Mouse (Mus musculus) cortical plate, adult 2 months (tissue): ENCODE data around the gene Knstrn.

Experiments used
- CTCF ChIP-seq: fragments of 200-500 bp; IDR thresholded peaks from 2 replicates; pipeline ENCODE4 v1.5.1; 2011; ENCODE audit warnings: mild to moderate bottlenecking, control low read depth, low read length; ENCODE audit not compliant: insufficient read depth; ENCODE audit errors: extremely low read depth
- POLR2A ChIP-seq: fragments of 200-500 bp; IDR thresholded peaks from 2 replicates; pipeline ENCODE4 v1.6.1; 2011; ENCODE audit warnings: mild to moderate bottlenecking, low read length, control low read depth; ENCODE audit not compliant: insufficient read depth; ENCODE audit errors: extremely low read depth

DNA sequence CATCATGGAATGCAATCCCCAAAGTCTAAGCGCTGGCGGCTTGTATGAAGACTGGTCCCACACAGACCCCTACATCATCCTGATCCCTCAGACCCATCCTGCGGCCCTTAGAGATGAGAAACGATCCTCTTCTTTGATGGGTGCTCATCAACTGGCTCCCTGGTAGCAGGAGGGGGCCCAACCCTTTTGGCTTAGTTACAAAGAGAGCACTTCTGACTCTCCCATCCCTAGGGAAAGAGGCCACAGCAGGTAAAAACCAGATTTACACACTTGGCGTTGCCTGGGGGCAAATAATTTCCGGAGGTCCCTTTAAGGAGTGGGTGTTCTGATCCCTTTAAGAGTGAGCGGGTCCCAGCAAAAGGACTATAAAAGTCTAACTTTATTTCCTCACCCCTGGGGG lies 83.6 kb downstream of the Knstrn start:
- TF ChIP-seq POLR2A (no peak), CTCF (no peak)
